Comparison of ENCODE assay signal across 8 mouse cellular contexts in the genomic region with DNA sequence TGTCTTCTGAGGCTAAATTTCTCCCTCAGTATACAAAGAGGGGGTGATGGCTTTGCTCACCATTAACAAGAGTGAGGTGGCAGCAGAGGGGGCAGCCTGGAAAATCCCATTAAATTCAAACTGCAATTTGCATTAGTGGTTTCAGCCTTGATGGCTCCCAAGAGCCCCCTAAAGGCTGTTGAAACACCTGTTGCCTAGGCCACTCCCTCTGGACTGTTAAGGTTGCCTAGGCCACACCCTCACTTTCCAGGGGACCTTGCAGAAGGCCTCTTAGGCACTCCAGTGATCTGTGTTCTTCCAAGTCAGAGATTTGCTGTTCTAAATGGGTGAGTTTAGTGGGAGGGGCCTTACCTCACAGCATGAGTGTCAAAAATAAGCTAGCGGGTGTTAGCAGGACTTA.
A peak's percentile ranks its signal among the peaks of the same experiment; 100 is the strongest.
DNase-seq lines count a peak whose midpoint lies in the region; ATAC-seq lines count a peak whose summit lies in the region.

No protein-coding gene starts in this region.

- no peaks in the 10 kb centered on the region for H3K9me3 ChIP-seq in heart, embryonic 12.5 days (replicated peaks)
- no peaks in the 10 kb centered on the region for H3K9me3 ChIP-seq in hindbrain, embryonic 11.5 days (ENCODE audit: control insufficient read depth, low read length)

- no peak overlapping the region for H3K9ac ChIP-seq in heart, embryonic 12.5 days
- H3K9ac ChIP-seq in hindbrain, embryonic 11.5 days (ENCODE audit: low read depth, low read length): no peak overlapping the region

- H3K4me3 ChIP-seq in heart, embryonic 12.5 days: no peak overlapping the region
- no peak overlapping the region for H3K4me3 ChIP-seq in hindbrain, embryonic 11.5 days (ENCODE audit: low read depth, low read length)

- no peak for ATAC-seq in heart, embryonic 12.5 days (ENCODE audit: insufficient number of reproducible peaks, low FRiP score)
- no peak for ATAC-seq in hindbrain, embryonic 11.5 days (ENCODE audit: low FRiP score)

- H3K27ac ChIP-seq in heart, embryonic 12.5 days (ENCODE audit: poor library complexity, severe bottlenecking): peak overlapping the region; percentile 1; the same call in 1 of the 2 replicates
- H3K27ac ChIP-seq in hindbrain, embryonic 11.5 days (ENCODE audit: low read depth, low read length): peak overlapping the region; percentile 47; the same call in 1 of the 2 replicates

- 69% methylated on average over 1 of the region's 1 CpGs for WGBS in heart, embryonic 12.5 days
- WGBS in hindbrain, embryonic 11.5 days: 86% methylated on average over 1 of the region's 1 CpGs

- H3K36me3 ChIP-seq in heart, embryonic 12.5 days: no peaks in the 10 kb centered on the region; the same call in 1 of the 2 replicates
- no peaks in the 10 kb centered on the region for H3K36me3 ChIP-seq in hindbrain, embryonic 11.5 days (ENCODE audit: control insufficient read depth, insufficient read depth, low read length)

- H3K4me2 ChIP-seq in heart, embryonic 12.5 days: no peak overlapping the region
- no peak overlapping the region for H3K4me2 ChIP-seq in hindbrain, embryonic 11.5 days (replicated peaks; ENCODE audit: low read depth, low read length)

- H3K4me1 ChIP-seq in heart, embryonic 12.5 days (replicated peaks): peaks cover 81% of the 10 kb centered on the region
- H3K4me1 ChIP-seq in hindbrain, embryonic 11.5 days (replicated peaks; ENCODE audit: control insufficient read depth, insufficient read depth, low read length): peaks cover 38% of the 10 kb centered on the region

- no peak for DNase-seq in heart, adult 8-10 months (ENCODE audit: low spot score)
- peak; percentile 24 to 29 for DNase-seq in B cell, adult 2 months
- DNase-seq in hindbrain, embryonic 11.5 days (ENCODE audit: low spot score): no peak
- peak; percentile 64 for DNase-seq in lung, postnatal 36 days
- no peak for DNase-seq in adrenal gland, postnatal 4 days (ENCODE audit: low spot score in 2 of 2)
- no peak for DNase-seq in right cerebral cortex, adult 18-20 months
- DNase-seq in gastrocnemius, adult 8-10 months (ENCODE audit: low spot score in 2 of 2): no peak

- no peaks in the 10 kb centered on the region for H3K27me3 ChIP-seq in heart, embryonic 12.5 days (replicated peaks)
- no peaks in the 10 kb centered on the region for H3K27me3 ChIP-seq in hindbrain, embryonic 11.5 days (ENCODE audit: control insufficient read depth, insufficient read depth, low read length)

Comparison
In these comparisons a context has a peak if more than half of its experiments do, and no peak if none do; other contexts are left out.
1. DNase-seq: peak in B cell, adult 2 months (2 of 2) and lung, postnatal 36 days (single experiment); none in heart, adult 8-10 months (single experiment), hindbrain, embryonic 11.5 days (single experiment), adrenal gland, postnatal 4 days (0 of 2), right cerebral cortex, adult 18-20 months (single experiment) and gastrocnemius, adult 8-10 months (0 of 2).